8 mouse cellular contexts compared by ENCODE assay signal in the genomic region with DNA sequence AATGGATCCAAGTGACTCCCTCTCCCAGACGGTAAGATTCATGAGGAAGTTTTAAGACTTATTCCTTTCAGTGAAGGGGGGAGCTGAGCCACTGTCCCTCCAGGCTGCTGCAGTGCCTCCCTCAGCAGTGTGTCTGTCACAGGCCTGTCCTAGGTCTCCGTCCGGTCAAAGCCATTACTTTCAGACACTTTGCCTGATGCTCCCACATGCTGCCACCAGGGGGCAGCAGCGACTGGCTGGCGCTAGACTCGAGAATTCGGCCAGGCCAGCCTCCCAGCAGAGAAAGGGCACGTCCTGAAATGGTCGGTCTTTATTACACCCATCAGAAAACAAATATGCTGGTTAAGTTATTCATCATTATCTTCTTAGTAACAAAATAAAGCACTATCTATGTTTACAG. TPM values are rescaled to one million over a fixed set of nuclear protein-coding genes. Genes with fewer than 3 reads are reported as not detected.
DNase-seq lines count a peak whose midpoint lies in the region; ATAC-seq lines count a peak whose summit lies in the region.

No protein-coding gene starts in this region.

- intact Hi-C loops in left cerebral cortex, postnatal 4 days (cut with DNase I), result loop anchor here (5.0 kb wide), 1 partner anchor 230 kb away; the partner anchor contains the start of gene Snrpe
- intact Hi-C loops in left cerebral cortex, postnatal 25 days (cut with DNase I), result loop anchor here (1.0 to 5.0 kb wide), 2 partner anchors 215 to 228 kb away; partner anchors contain the start of gene Snrpe

- peak; percentile 87 for DNase-seq in left cerebral cortex, postnatal 4 days
- DNase-seq in left cerebral cortex, postnatal 25 days (ENCODE audit: low spot score in 2 of 2), result no peak
- peak; percentile 76 for DNase-seq in adipocyte (ENCODE audit: low spot score)
- DNase-seq in midbrain, embryonic 10.5 days (ENCODE audit: low spot score), result peak; percentile 88
- DNase-seq in ovary, postnatal 36 days (ENCODE audit: low spot score), result no peak

- H3K4me1 ChIP-seq in forebrain, embryonic 16.5 days (replicated peaks; ENCODE audit: control insufficient read depth, insufficient read depth, low read length), result peaks cover 10% of the 10 kb centered on the region; the same call in 1 of the 2 replicates
- peaks cover 3% of the 10 kb centered on the region; the same call in 1 of the 2 replicates for H3K4me1 ChIP-seq in kidney, embryonic 14.5 days (ENCODE audit: control insufficient read depth, insufficient read depth, low read length)
- H3K4me1 ChIP-seq in midbrain, embryonic 10.5 days, result peaks cover 51% of the 10 kb centered on the region

- ATAC-seq in forebrain, embryonic 16.5 days, result 0 out of 2 replicates have a peak, but pooled peaks have one; percentile 8
- ATAC-seq in kidney, embryonic 14.5 days (ENCODE audit: low FRiP score, low TSS enrichment), result peak; percentile 24; the same call in 1 of the 2 replicates
- ATAC-seq in inflammation-experienced regulatory T-cells, adult 6 months, result no peak

- no peak overlapping the region for H3K4me3 ChIP-seq in forebrain, embryonic 16.5 days (replicated peaks; ENCODE audit: low read length)
- no peak overlapping the region for H3K4me3 ChIP-seq in kidney, embryonic 14.5 days (ENCODE audit: low read length)
- no peak overlapping the region for H3K4me3 ChIP-seq in midbrain, embryonic 10.5 days

- H3K9me3 ChIP-seq in forebrain, embryonic 16.5 days (ENCODE audit: control insufficient read depth, low read length), result no peaks in the 10 kb centered on the region
- H3K9me3 ChIP-seq in kidney, embryonic 14.5 days (ENCODE audit: control insufficient read depth, low read length), result no peaks in the 10 kb centered on the region
- H3K9me3 ChIP-seq in midbrain, embryonic 10.5 days (replicated peaks), result no peaks in the 10 kb centered on the region

- H3K9ac ChIP-seq in forebrain, embryonic 16.5 days (replicated peaks; ENCODE audit: low read depth, low read length), result no peak overlapping the region
- no peak overlapping the region for H3K9ac ChIP-seq in kidney, embryonic 14.5 days (ENCODE audit: low read depth, low read length)

- no peak overlapping the region for H3K4me2 ChIP-seq in forebrain, embryonic 16.5 days (ENCODE audit: low read length)
- no peak overlapping the region for H3K4me2 ChIP-seq in kidney, embryonic 14.5 days (replicated peaks; ENCODE audit: low read depth, low read length)

- no peaks in the 10 kb centered on the region for H3K36me3 ChIP-seq in forebrain, embryonic 16.5 days (ENCODE audit: control insufficient read depth, insufficient read depth)
- H3K36me3 ChIP-seq in kidney, embryonic 14.5 days (ENCODE audit: control insufficient read depth, insufficient read depth, low read length), result peaks cover 44% of the 10 kb centered on the region
- H3K36me3 ChIP-seq in midbrain, embryonic 10.5 days, result peaks cover 57% of the 10 kb centered on the region

- no peak overlapping the region for H3K27ac ChIP-seq in forebrain, embryonic 16.5 days (ENCODE audit: low read length)
- H3K27ac ChIP-seq in kidney, embryonic 14.5 days (ENCODE audit: low read depth, low read length), result no peak overlapping the region
- peak overlapping the region; percentile 76 for H3K27ac ChIP-seq in midbrain, embryonic 10.5 days (replicated peaks)

- WGBS in forebrain, embryonic 16.5 days, result 4% methylated on average over 9 of the region's 9 CpGs
- 7% methylated on average over 9 of the region's 9 CpGs for WGBS in kidney, embryonic 14.5 days
- WGBS in midbrain, embryonic 10.5 days, result 10% methylated on average over 9 of the region's 9 CpGs

- H3K27me3 ChIP-seq in forebrain, embryonic 16.5 days (replicated peaks; ENCODE audit: control insufficient read depth, insufficient read depth, low read length), result no peaks in the 10 kb centered on the region
- H3K27me3 ChIP-seq in kidney, embryonic 14.5 days (ENCODE audit: control insufficient read depth, insufficient read depth, low read length), result no peaks in the 10 kb centered on the region
- peaks cover 7% of the 10 kb centered on the region; the same call in 1 of the 2 replicates for H3K27me3 ChIP-seq in midbrain, embryonic 10.5 days (ENCODE audit: low read depth, poor library complexity, severe bottlenecking)

RNA-seq across cellular contexts. Expression of gene Etnk2, which starts 18.6 kb away (rescaled TPM):
- total RNA-seq in left cerebral cortex, postnatal 4 days (2021), result 10 to 100 TPM; 10.6 to 12.6 TPM
- 1 to 10 TPM; 8.0 to 8.1 TPM for total RNA-seq in left cerebral cortex, postnatal 25 days (2021)
- 4.5 and 9.5 TPM in 2 replicates for polyA plus RNA-seq in forebrain, embryonic 16.5 days (2015; fragmentation: Nextera tagmentation; extraction: Ambion mirVana)
- polyA plus RNA-seq in kidney, embryonic 14.5 days (2014; fragmentation: Nextera tagmentation; extraction: Ambion mirVana), result 1.7 and 2.0 TPM in 2 replicates
- 3.4 and 3.9 TPM in 2 replicates for polyA plus RNA-seq in midbrain, embryonic 10.5 days (2016; fragmentation: Nextera tagmentation; extraction: Ambion mirVana)
- not detected for polyA plus RNA-seq in inflammation-experienced regulatory T-cells, adult 6 months (2017; shearing (Covaris generic))

RNA-seq across cellular contexts. Expression of gene Ren1, which starts 31.7 kb away (rescaled TPM):
- total RNA-seq in left cerebral cortex, postnatal 4 days (2021), result not detected
- total RNA-seq in left cerebral cortex, postnatal 25 days (2021), result not detected
- polyA plus RNA-seq in forebrain, embryonic 16.5 days (2015; fragmentation: Nextera tagmentation; extraction: Ambion mirVana), result 0.30 TPM in 1 of 2 replicates, not detected in the other
- polyA plus RNA-seq in kidney, embryonic 14.5 days (2014; fragmentation: Nextera tagmentation; extraction: Ambion mirVana), result 50.2 and 92.1 TPM in 2 replicates
- polyA plus RNA-seq in midbrain, embryonic 10.5 days (2016; fragmentation: Nextera tagmentation; extraction: Ambion mirVana), result not detected in 2 replicates
- not detected for polyA plus RNA-seq in inflammation-experienced regulatory T-cells, adult 6 months (2017; shearing (Covaris generic))

RNA-seq across cellular contexts. Expression of gene Sox13, which starts 42.2 kb away (rescaled TPM):
- total RNA-seq in left cerebral cortex, postnatal 4 days (2021), result 10 to 100 TPM; 10.1 to 12.4 TPM
- total RNA-seq in left cerebral cortex, postnatal 25 days (2021), result 10 to 100 TPM in 1 of 2 experiments, 1 to 10 TPM in 1; 7.6 to 11.0 TPM
- polyA plus RNA-seq in forebrain, embryonic 16.5 days (2015; fragmentation: Nextera tagmentation; extraction: Ambion mirVana), result 3.6 and 4.4 TPM in 2 replicates
- polyA plus RNA-seq in kidney, embryonic 14.5 days (2014; fragmentation: Nextera tagmentation; extraction: Ambion mirVana), result 13.8 and 16.2 TPM in 2 replicates
- 28.5 and 32.0 TPM in 2 replicates for polyA plus RNA-seq in midbrain, embryonic 10.5 days (2016; fragmentation: Nextera tagmentation; extraction: Ambion mirVana)
- polyA plus RNA-seq in inflammation-experienced regulatory T-cells, adult 6 months (2017; shearing (Covaris generic)), result not detected

Comparison
In these comparisons a context has a peak if more than half of its experiments do, and no peak if none do; other contexts are left out.
1. DNase-seq: peak in left cerebral cortex, postnatal 4 days (single experiment), adipocyte (single experiment) and midbrain, embryonic 10.5 days (single experiment); none in left cerebral cortex, postnatal 25 days (0 of 2) and ovary, postnatal 36 days (single experiment).
2. RNA of gene Ren1, which starts 31.7 kb away (polyA plus RNA-seq): 50.2 to 92.1 TPM in kidney, embryonic 14.5 days; not detected in midbrain, embryonic 10.5 days, 0.30 TPM in forebrain, embryonic 16.5 days and not detected in inflammation-experienced regulatory T-cells, adult 6 months; every median in the first group is over 10 times any median in the second.